Mouse (Mus musculus): ENCODE measurements around the gene Ece1. TPM values are rescaled to one million over a fixed set of nuclear protein-coding genes. Genes with fewer than 3 reads are reported as not detected.

Gene Ece1
- total and polyA plus RNA-seq, 3 experiments: 25.3 to 43.8 TPM; not detected in 1

DNA sequence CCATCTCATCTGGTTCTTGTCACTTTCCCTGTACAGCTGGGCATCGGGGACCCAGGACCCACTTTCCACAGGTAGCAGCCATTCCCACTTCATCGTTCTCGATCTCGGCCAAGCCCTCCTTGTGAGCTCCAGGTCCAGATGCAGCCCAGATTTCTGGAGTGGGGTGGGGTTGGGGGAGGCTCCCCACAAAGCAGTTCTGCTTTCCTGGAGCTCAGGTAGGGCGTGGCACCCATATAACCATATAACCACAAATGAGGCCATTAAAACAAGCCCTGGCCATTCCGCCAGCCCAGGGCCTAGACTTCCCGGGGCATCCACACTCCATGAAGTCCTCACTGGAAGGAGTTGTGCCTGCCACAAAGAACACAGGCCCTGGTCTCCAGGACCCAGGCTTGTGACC lies 46.5 kb downstream of the Ece1 start:
- Histone ChIP-seq H3K4me3 (ENCODE audit: control insufficient read depth in 1 of 2, insufficient read depth in 1 of 2, low read depth in 2 of 2, low read length in 2 of 2) (no peak overlapping the region), H3K36me3 (ENCODE audit: control insufficient read depth in 1 of 2, insufficient read depth in 2 of 2, low read length in 2 of 2) (no peaks in the 10 kb centered on the region), H3K79me2 (ENCODE audit: control insufficient read depth, insufficient read depth, low read length, poor library complexity) (no peaks in the 10 kb centered on the region), H3K27ac (ENCODE audit: control insufficient read depth, low read depth, low read length) (no peak overlapping the region), H3K9ac (ENCODE audit: control insufficient read depth, low read depth, low read length, poor library complexity, severe bottlenecking) (no peak overlapping the region), H3K4me1 (ENCODE audit: control insufficient read depth in 1 of 2, insufficient read depth in 2 of 2, low read length in 2 of 2) (0 out of 4 replicates have a peak, but pooled peaks cover 0 to 5% of the 10 kb centered on the region in 2 experiments), H3K27me3 (ENCODE audit: control insufficient read depth in 1 of 2, insufficient read depth in 2 of 2, low read length in 2 of 2) (no peaks in the 10 kb centered on the region), H3K9me3 (replicated peaks; ENCODE audit: insufficient read depth, low read length) (no peaks in the 10 kb centered on the region)
- no peak for DNase-seq (ENCODE audit: low read depth, low spot score)
- no peak for TF ChIP-seq USF2 (IDR thresholded peaks at IDR 0.05; ENCODE audit: borderline replicate concordance in 1 of 2, insufficient read depth in 1 of 2, low read depth in 1 of 2, low read length in 2 of 2)
- no peak for TF ChIP-seq ELF1 (IDR thresholded peaks at IDR 0.05; ENCODE audit: low read depth, low read length)
- no peak for TF ChIP-seq RAD21 (IDR thresholded peaks at IDR 0.05; ENCODE audit: low read depth, low read length)
- TF ChIP-seq MAFK (IDR thresholded peaks at IDR 0.05; ENCODE audit: borderline replicate concordance, low read depth, low read length): no peak
- no peak for TF ChIP-seq ZNF384 (IDR thresholded peaks at IDR 0.05; ENCODE audit: low read depth, low read length)
- TF ChIP-seq JUND (IDR thresholded peaks at IDR 0.05; ENCODE audit: low read depth, low read length): no peak
- no peak for TF ChIP-seq UBTF (IDR thresholded peaks at IDR 0.05; ENCODE audit: borderline replicate concordance, insufficient read depth, low read depth, low read length)

DNA sequence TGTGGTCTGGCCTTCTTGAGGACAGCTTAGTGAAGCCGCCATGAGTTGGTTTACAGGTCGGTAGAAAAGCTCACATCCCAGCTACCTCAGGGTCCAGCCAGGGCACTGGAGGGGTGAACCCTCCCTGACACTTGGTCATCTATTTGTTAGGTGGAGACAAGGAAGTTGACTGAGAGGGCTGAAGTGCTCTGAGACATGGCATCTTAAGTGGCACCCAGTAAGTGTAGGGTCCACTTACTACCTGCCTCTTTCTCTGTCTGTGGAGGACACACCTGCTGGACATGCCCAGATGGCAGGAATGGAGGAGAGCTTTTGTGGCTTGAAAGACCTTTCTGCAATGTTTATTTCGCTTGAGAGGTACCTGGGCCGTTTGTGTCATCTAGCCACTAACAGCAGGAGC lies 46.9 kb downstream of the Ece1 start:
- no peaks in the 10 kb centered on the region for H3K79me2 ChIP-seq (ENCODE audit: control insufficient read depth, insufficient read depth, low read length, poor library complexity)
- H3K4me3 ChIP-seq (ENCODE audit: control insufficient read depth in 1 of 2, insufficient read depth in 1 of 2, low read depth in 2 of 2, low read length in 2 of 2): no peak overlapping the region
- H3K9ac ChIP-seq (ENCODE audit: control insufficient read depth, low read depth, low read length, poor library complexity, severe bottlenecking): no peak overlapping the region

DNA sequence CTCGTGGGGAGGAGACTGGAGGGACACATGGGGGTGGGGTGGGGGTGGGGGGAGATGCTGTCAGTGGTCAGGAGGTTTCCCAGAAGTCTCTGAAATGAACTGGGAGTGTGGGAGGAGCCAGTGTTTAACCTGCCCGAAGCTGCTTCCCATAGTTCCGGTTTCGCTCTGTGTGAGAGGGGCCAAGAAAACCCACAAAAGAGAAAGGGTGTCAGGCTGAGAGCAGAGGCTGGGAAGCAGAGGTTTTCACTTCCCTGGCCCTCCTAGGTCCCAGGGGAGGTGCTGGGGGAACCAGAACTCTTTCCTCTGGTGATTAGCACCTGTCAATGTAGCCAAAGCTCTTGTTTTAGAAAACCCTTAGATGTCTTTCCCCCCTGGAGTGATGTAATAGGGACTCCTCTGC lies 47.4 kb downstream of the Ece1 start:
- H3K27me3 ChIP-seq (ENCODE audit: control insufficient read depth in 1 of 2, insufficient read depth in 2 of 2, low read length in 2 of 2): no peaks in the 10 kb centered on the region
- H3K79me2 ChIP-seq (ENCODE audit: control insufficient read depth, insufficient read depth, low read length, poor library complexity): peaks cover 3% of the 10 kb centered on the region; the same call in 1 of the 2 replicates
- H3K36me3 ChIP-seq (ENCODE audit: control insufficient read depth in 1 of 2, insufficient read depth in 2 of 2, low read length in 2 of 2): peaks cover 0 to 4% of the 10 kb centered on the region in 2 experiments; a peak in 2 of 4 replicates
- H3K27ac ChIP-seq (ENCODE audit: control insufficient read depth, low read depth, low read length): no peak overlapping the region
- TF ChIP-seq TCF12 (IDR thresholded peaks at IDR 0.05; ENCODE audit: low read depth, low read length): no peak
- TF ChIP-seq UBTF (IDR thresholded peaks at IDR 0.05; ENCODE audit: borderline replicate concordance, insufficient read depth, low read depth, low read length): no peak
- TF ChIP-seq USF1 (IDR thresholded peaks at IDR 0.05; ENCODE audit: low read depth, low read length): no peak
- no peak for TF ChIP-seq GABPA (IDR thresholded peaks at IDR 0.05; ENCODE audit: low read depth, low read length)
- TF ChIP-seq ZC3H11A (IDR thresholded peaks at IDR 0.05; ENCODE audit: low read depth, low read length): no peak
- no peak for TF ChIP-seq RAD21 (IDR thresholded peaks at IDR 0.05; ENCODE audit: low read depth, low read length)
- no peak for TF ChIP-seq SIN3A (IDR thresholded peaks at IDR 0.05; ENCODE audit: low read length)
- TF ChIP-seq MYC (IDR thresholded peaks at IDR 0.05; ENCODE audit: low read depth, low read length): no peak
- no peak for TF ChIP-seq BHLHE40 (IDR thresholded peaks at IDR 0.05; ENCODE audit: borderline replicate concordance, low read depth, low read length)
- TF ChIP-seq ZKSCAN1 (IDR thresholded peaks at IDR 0.05; ENCODE audit: low read depth, low read length): no peak
- no peak for TF ChIP-seq ZMIZ1 (IDR thresholded peaks at IDR 0.05; ENCODE audit: low read depth, low read length)
- TF ChIP-seq JUND (IDR thresholded peaks at IDR 0.05; ENCODE audit: low read depth, low read length): no peak
- no peak for TF ChIP-seq USF2 (IDR thresholded peaks at IDR 0.05; ENCODE audit: borderline replicate concordance in 1 of 2, insufficient read depth in 1 of 2, low read depth in 1 of 2, low read length in 2 of 2)
- no peak overlapping the region for H3K4me3 ChIP-seq (ENCODE audit: control insufficient read depth in 1 of 2, insufficient read depth in 1 of 2, low read depth in 2 of 2, low read length in 2 of 2)
- H3K9me3 ChIP-seq (replicated peaks; ENCODE audit: insufficient read depth, low read length): no peaks in the 10 kb centered on the region
- DNase-seq (ENCODE audit: low read depth, low spot score): no peak
- peaks cover 0 to 9% of the 10 kb centered on the region in 2 experiments; a peak in 1 of 4 replicates for H3K4me1 ChIP-seq (ENCODE audit: control insufficient read depth in 1 of 2, insufficient read depth in 2 of 2, low read length in 2 of 2)
- no peak overlapping the region for H3K9ac ChIP-seq (ENCODE audit: control insufficient read depth, low read depth, low read length, poor library complexity, severe bottlenecking)

More for the DNA sequence above, 46.9 kb downstream of the Ece1 start:
- TF ChIP-seq MAX (IDR thresholded peaks at IDR 0.05; ENCODE audit: low read length): no peak
- TF ChIP-seq GABPA (IDR thresholded peaks at IDR 0.05; ENCODE audit: low read depth, low read length): no peak
- no peak for TF ChIP-seq KAT2A (conservative IDR thresholded peaks at IDR 0.05; ENCODE audit: low read depth, low read length)
- no peak for TF ChIP-seq BHLHE40 (IDR thresholded peaks at IDR 0.05; ENCODE audit: borderline replicate concordance, low read depth, low read length)
- TF ChIP-seq MAZ (IDR thresholded peaks at IDR 0.05; ENCODE audit: low read depth, low read length): no peak
- TF ChIP-seq MAFK (IDR thresholded peaks at IDR 0.05; ENCODE audit: borderline replicate concordance, low read depth, low read length): no peak
- TF ChIP-seq ELF1 (IDR thresholded peaks at IDR 0.05; ENCODE audit: low read depth, low read length): no peak
- no peak for TF ChIP-seq TBP (IDR thresholded peaks at IDR 0.05; ENCODE audit: low read depth, low read length)
- no peak for TF ChIP-seq ZC3H11A (IDR thresholded peaks at IDR 0.05; ENCODE audit: low read depth, low read length)
- no peak for TF ChIP-seq USF2 (IDR thresholded peaks at IDR 0.05; ENCODE audit: borderline replicate concordance in 1 of 2, insufficient read depth in 1 of 2, low read depth in 1 of 2, low read length in 2 of 2)
- no peak for TF ChIP-seq SMC3 (IDR thresholded peaks at IDR 0.05; ENCODE audit: low read depth, low read length)
- TF ChIP-seq POLR2AphosphoS2 (IDR thresholded peaks at IDR 0.05; ENCODE audit: low read length): no peak
- Histone ChIP-seq H3K9me3 (replicated peaks; ENCODE audit: insufficient read depth, low read length) (no peaks in the 10 kb centered on the region), H3K27me3 (ENCODE audit: control insufficient read depth in 1 of 2, insufficient read depth in 2 of 2, low read length in 2 of 2) (no peaks in the 10 kb centered on the region), H3K27ac (ENCODE audit: control insufficient read depth, low read depth, low read length) (no peak overlapping the region), H3K4me1 (ENCODE audit: control insufficient read depth in 1 of 2, insufficient read depth in 2 of 2, low read length in 2 of 2) (0 out of 4 replicates have a peak, but pooled peaks cover 0 to 5% of the 10 kb centered on the region in 2 experiments), H3K36me3 (ENCODE audit: control insufficient read depth in 1 of 2, insufficient read depth in 2 of 2, low read length in 2 of 2) (no peaks in the 10 kb centered on the region)
- DNase-seq (ENCODE audit: low read depth, low spot score): no peak
